Mouse (Mus musculus) limb, embryonic 14.5 days (tissue): ENCODE measurements around the gene Rilpl1. TPM values are rescaled to one million over a fixed set of nuclear protein-coding genes. Genes with fewer than 3 reads are reported as not detected.

ENCODE experiments used
- ATAC-seq: fragments of 200-750 bp; cut with Nextera tagmentation; 2 replicates; pipeline ENCODE4 v1.8.0; 2017; ENCODE audit warnings: low read depth, moderate number of reproducible peaks, moderate TSS enrichment; ENCODE audit not compliant: low FRiP score
- DNase-seq: peaks from one replicate; pipeline ENCODE4 v3.0.0-alpha.2; 2015; ENCODE audit warnings: low spot score
- H3K27ac ChIP-seq: fragments of 300-500 bp; sonication (generic); replicated peaks from 2 replicates; pipeline ENCODE4 v1.5.1; 2014; ENCODE audit warnings: low read depth, mild to moderate bottlenecking, low read length, moderate library complexity, mixed read lengths
- H3K27me3 ChIP-seq: fragments of 300-500 bp; sonication (generic); 2 replicates; pipeline ENCODE4 v1.6.1; 2014; ENCODE audit warnings: low read length, mixed read lengths; ENCODE audit not compliant: control insufficient read depth, insufficient read depth
- H3K36me3 ChIP-seq: fragments of 300-500 bp; sonication (generic); 2 replicates; pipeline ENCODE4 v1.6.1; 2014; ENCODE audit warnings: mild to moderate bottlenecking, low read length, moderate library complexity, mixed read lengths; ENCODE audit not compliant: control insufficient read depth, insufficient read depth
- H3K4me1 ChIP-seq: fragments of 300-500 bp; sonication (generic); 2 replicates; pipeline ENCODE4 v1.6.1; 2014; ENCODE audit warnings: antibody characterized with exemption, low read length, mixed read lengths; ENCODE audit not compliant: control insufficient read depth, insufficient read depth
- H3K4me2 ChIP-seq: fragments of 300-500 bp; sonication (generic); replicated peaks from 2 replicates; pipeline ENCODE4 v1.6.1; 2014; ENCODE audit warnings: low read depth, mild to moderate bottlenecking, low read length, moderate library complexity; ENCODE audit not compliant: severe bottlenecking
- H3K4me3 ChIP-seq: fragments of 300-500 bp; sonication (generic); replicated peaks from 2 replicates; pipeline ENCODE4 v1.5.1; 2014; ENCODE audit warnings: low read length
- H3K9ac ChIP-seq: fragments of 300-500 bp; sonication (generic); 2 replicates; pipeline ENCODE4 v1.6.1; 2014; ENCODE audit warnings: mild to moderate bottlenecking, low read depth, low read length, moderate library complexity; ENCODE audit not compliant: severe bottlenecking
- H3K9me3 ChIP-seq: fragments of 300-500 bp; sonication (generic); 2 replicates; pipeline ENCODE4 v1.6.1; 2016; ENCODE audit warnings: low read length; ENCODE audit not compliant: control insufficient read depth
- POLR2A ChIP-seq: fragments of 200-500 bp; IDR thresholded peaks from 2 replicates; pipeline ENCODE4 v1.8.0; 2012; ENCODE audit warnings: inconsistent platforms, mild to moderate bottlenecking, moderate library complexity, borderline replicate concordance; ENCODE audit not compliant: insufficient read depth, insufficient read length; ENCODE audit errors: extremely low read depth
- WGBS: fragments of 180-500 bp; shearing (Covaris S2); extraction: QIAGEN DNeasy Blood & Tissue Kit; methylation state at CpG from one replicate; pipeline ENCODE4 v1.1.7; 2014; 5-methylcytosine and 5-hydroxymethylcytosine counted together
- polyA plus RNA-seq, 2 experiments: library from polyadenylated mRNA; depleted of rRNA in 1 of 2; stranded (reverse) in 1 of 2; unstranded in 1 of 2; fragments of >200 nt; fragmentation: Nextera tagmentation in 1 of 2; extraction: Ambion mirVana in 1 of 2; gene quantifications; 2 replicates each; pipeline versions ENCODE4 v1.2.1 to v1.2.3; 2012 to 2014

Gene Rilpl1
- polyA plus RNA-seq, 2 experiments: 22.4 to 23.2 TPM

DNA sequence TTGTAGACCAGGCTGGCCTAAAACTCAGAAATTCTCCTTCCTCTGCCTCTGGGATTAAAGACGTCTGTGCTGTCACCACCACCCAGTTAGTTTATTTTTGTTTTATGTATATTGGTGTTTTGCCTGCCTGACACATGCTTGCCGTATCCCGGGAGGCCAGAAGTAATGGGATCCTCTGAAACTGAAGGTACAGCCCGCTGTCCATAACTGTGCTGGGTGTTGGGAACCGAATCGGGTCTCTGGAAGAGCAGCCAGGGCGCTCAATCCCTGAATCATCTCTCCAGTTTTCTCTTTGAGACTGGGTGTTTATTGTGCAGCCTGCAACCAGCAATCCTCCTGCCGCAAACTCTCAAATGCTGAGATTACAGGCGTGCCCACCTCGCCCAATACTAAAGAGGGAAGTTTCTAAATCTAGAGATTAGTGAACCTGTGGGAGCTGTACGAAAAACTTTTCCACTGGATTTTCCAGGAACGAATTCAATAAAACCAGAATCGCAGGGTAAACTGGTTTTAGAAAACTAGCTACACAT is 48.7 kb downstream of the Rilpl1 start:
- no peak for ATAC-seq
- peaks cover 8% of the 10 kb centered on the region for H3K4me1 ChIP-seq
- H3K9me3 ChIP-seq: no peaks in the 10 kb centered on the region
- H3K27ac ChIP-seq: peak overlapping the region; percentile 100
- peak overlapping the region; percentile 69 for H3K4me3 ChIP-seq
- H3K27me3 ChIP-seq: no peaks in the 10 kb centered on the region
- no peak for TF ChIP-seq POLR2A
- 4% methylated on average over 13 of the region's 13 CpGs for WGBS
- peak; percentile 75 for DNase-seq
- H3K9ac ChIP-seq: peak overlapping the region; percentile 88
- peaks cover 3% of the 10 kb centered on the region; the same call in 1 of the 2 replicates for H3K36me3 ChIP-seq
- H3K4me2 ChIP-seq: peak overlapping the region; percentile 52

- Histone ChIP-seq H3K27me3 (no peaks in the 10 kb centered on the region), H3K4me2 (no peak overlapping the region), H3K4me3 (no peak overlapping the region), H3K9ac (no peak overlapping the region), H3K27ac (no peak overlapping the region), H3K9me3 (no peaks in the 10 kb centered on the region), H3K36me3 (peaks cover 3% of the 10 kb centered on the region; the same call in 1 of the 2 replicates), H3K4me1 (peaks cover 9% of the 10 kb centered on the region)
- ATAC-seq (no peak), DNase-seq (no peak)
- TF ChIP-seq POLR2A: no peak
- WGBS: 86% methylated on average over 4 of the region's 4 CpGs
Measured at GRCm38 (mm10) chr5:124481714-124482113, 49.5 kb downstream of the Rilpl1 start.

DNA sequence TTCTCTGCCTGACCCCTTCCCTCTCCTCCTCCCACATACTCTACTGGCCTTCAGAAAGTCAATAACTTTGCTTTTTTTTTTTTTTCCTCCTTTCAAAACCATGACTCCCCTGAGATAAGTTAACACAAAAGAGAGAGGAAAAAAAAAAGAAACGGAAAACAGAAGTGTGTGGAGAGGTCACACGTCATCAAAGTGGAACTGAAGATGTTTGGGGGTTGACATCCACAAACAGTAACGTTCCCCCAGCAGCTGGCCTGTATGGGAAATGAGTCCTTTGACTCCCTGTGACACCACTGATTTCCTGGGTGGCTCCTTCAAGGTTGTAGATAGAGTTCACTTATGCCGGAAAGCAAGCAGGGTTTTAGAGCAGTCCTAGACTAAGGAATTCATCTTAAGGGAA is 51.1 kb downstream of the Rilpl1 start:
- no peak overlapping the region for H3K4me3 ChIP-seq
- no peaks in the 10 kb centered on the region for H3K27me3 ChIP-seq
- H3K9ac ChIP-seq: no peak overlapping the region
- WGBS: 81% methylated on average over 4 of the region's 4 CpGs
- no peak overlapping the region for H3K4me2 ChIP-seq
- ATAC-seq: no peak
- H3K27ac ChIP-seq: no peak overlapping the region
- peaks cover 15% of the 10 kb centered on the region for H3K4me1 ChIP-seq
- no peak for TF ChIP-seq POLR2A
- no peak for DNase-seq
- H3K36me3 ChIP-seq: 0 out of 2 replicates have a peak, but pooled peaks cover 3% of the 10 kb centered on the region
- H3K9me3 ChIP-seq: no peaks in the 10 kb centered on the region

DNA sequence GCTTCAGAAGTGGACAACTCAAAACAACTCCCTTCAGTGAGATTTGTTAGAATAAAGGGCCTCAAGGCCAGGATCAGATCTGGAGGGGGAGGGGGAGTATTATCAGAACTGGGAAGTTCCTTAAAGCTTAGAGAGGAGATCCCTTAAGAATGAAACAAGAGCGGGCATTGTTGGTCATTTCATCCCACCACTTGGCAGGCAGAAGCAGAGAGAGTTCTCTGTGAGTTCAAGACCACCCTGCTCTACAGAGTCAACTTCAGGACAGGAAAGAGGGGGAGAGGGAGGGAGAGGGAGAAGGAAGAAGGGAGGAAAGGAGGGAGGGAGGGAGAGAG is 52.4 kb downstream of the Rilpl1 start:
- no peak for TF ChIP-seq POLR2A
- no peak for ATAC-seq
- Histone ChIP-seq H3K4me2 (no peak overlapping the region), H3K36me3 (0 out of 2 replicates have a peak, but pooled peaks cover 3% of the 10 kb centered on the region), H3K27me3 (no peaks in the 10 kb centered on the region), H3K27ac (peak overlapping the region; percentile 70), H3K9me3 (no peaks in the 10 kb centered on the region), H3K4me1 (peaks cover 7% of the 10 kb centered on the region), H3K9ac (no peak overlapping the region), H3K4me3 (peak overlapping the region; percentile 70; the same call in 1 of the 2 replicates)
- DNase-seq: no peak
- 82% methylated on average over 1 of the region's 1 CpGs for WGBS

GRCm38 (mm10) chr5:124470591-124471171 is 60.5 kb downstream of the Rilpl1 start:
- H3K27ac ChIP-seq: no peak overlapping the region
- H3K4me2 ChIP-seq: no peak overlapping the region
- TF ChIP-seq POLR2A: no peak
- DNase-seq (no peak), ATAC-seq (no peak)
- H3K27me3 ChIP-seq: no peaks in the 10 kb centered on the region
- H3K9me3 ChIP-seq: no peaks in the 10 kb centered on the region
- no peak overlapping the region for H3K9ac ChIP-seq
- 71% methylated on average over 6 of the region's 6 CpGs for WGBS
- H3K4me3 ChIP-seq: no peak overlapping the region
- peaks cover 3% of the 10 kb centered on the region; the same call in 1 of the 2 replicates for H3K4me1 ChIP-seq
- H3K36me3 ChIP-seq: peaks cover 38% of the 10 kb centered on the region
